Mouse (Mus musculus) CH12.LX (cell line): Measurements from ENCODE around the gene Zfp827. TPM values are rescaled to one million over a fixed set of nuclear protein-coding genes. Genes with fewer than 3 reads are reported as not detected.

Experiments
- DNase-seq: peaks from one replicate; pipeline ENCODE4 v3.0.0-alpha.2; 2013; ENCODE audit errors: extremely low read depth
- H3K27ac ChIP-seq: 2 replicates; pipeline ENCODE4 v1.5.1; 2012; ENCODE audit warnings: low read depth, mild to moderate bottlenecking, control low read depth, moderate library complexity; ENCODE audit not compliant: insufficient read depth
- H3K27me3 ChIP-seq: replicated peaks from 2 replicates; pipeline ENCODE3; 2012; ENCODE audit warnings: inconsistent platforms
- H3K36me3 ChIP-seq, 2 experiments: replicated peaks in 1 of 2; 2 replicates each; pipeline versions ENCODE3 to v1.6.1; 2012; ENCODE audit warnings: inconsistent platforms in 1 of 2, low read length in 1 of 2, mild to moderate bottlenecking in 1 of 2, mixed read lengths in 1 of 2, moderate library complexity in 1 of 2; ENCODE audit not compliant: control insufficient read depth in 1 of 2, insufficient read depth in 1 of 2
- H3K4me1 ChIP-seq, 2 experiments: 2 replicates each; pipeline ENCODE4 v1.6.1; 2012; ENCODE audit warnings: inconsistent platforms in 1 of 2, moderate library complexity in 1 of 2; ENCODE audit not compliant: insufficient read depth in 2 of 2, control insufficient read depth in 1 of 2
- H3K4me2 ChIP-seq: 2 replicates; pipeline ENCODE4 v1.6.1; 2012; ENCODE audit warnings: low read depth, mild to moderate bottlenecking, control low read depth; ENCODE audit not compliant: poor library complexity, insufficient read depth, severe bottlenecking
- H3K4me3 ChIP-seq, 3 experiments: fragments of 150-350 bp in 1 of 3; sonication (generic) in 1 of 3; replicated peaks in 1 of 3; 2 replicates each; pipeline versions ENCODE3 to v1.5.1; 2011 to 2012; ENCODE audit warnings: low read depth in 2 of 3, low read length in 2 of 3, mild to moderate bottlenecking in 2 of 3, moderate library complexity in 2 of 3, control low read depth in 1 of 3, improper control_type of control experiment in 1 of 3, inconsistent platforms in 1 of 3, mixed read lengths in 1 of 3; ENCODE audit not compliant: poor library complexity in 1 of 3
- H3K79me2 ChIP-seq: replicated peaks from 2 replicates; pipeline ENCODE4 v1.6.1; 2012; ENCODE audit warnings: mild to moderate bottlenecking, moderate library complexity; ENCODE audit not compliant: control insufficient read depth, poor library complexity, insufficient read depth, severe bottlenecking; ENCODE audit errors: extremely low read depth
- H3K9ac ChIP-seq: 2 replicates; pipeline ENCODE4 v1.6.1; 2012; ENCODE audit warnings: low read depth, mild to moderate bottlenecking, control low read depth, moderate library complexity; ENCODE audit not compliant: insufficient read depth
- H3K9me3 ChIP-seq: replicated peaks from 2 replicates; pipeline ENCODE3; 2012; ENCODE audit warnings: low read length, inconsistent platforms, mixed read lengths
- CHD1 ChIP-seq: IDR thresholded peaks from 2 replicates; pipeline ENCODE4 v1.6.1; 2012; ENCODE audit warnings: low read depth, low read length, improper control_type of control experiment, inconsistent platforms
- CHD2 ChIP-seq: IDR thresholded peaks from 2 replicates; pipeline ENCODE4 v1.6.1; 2011; ENCODE audit warnings: low read length, improper control_type of control experiment
- CTCF ChIP-seq, 2 experiments: IDR thresholded peaks in 1 of 2; conservative IDR thresholded peaks in 1 of 2; 2 replicates each; pipeline ENCODE4 v1.5.1; 2011 to 2012; ENCODE audit warnings: low read depth in 2 of 2, low read length in 2 of 2, improper control_type of control experiment in 1 of 2, inconsistent platforms in 1 of 2, mild to moderate bottlenecking in 1 of 2, moderate library complexity in 1 of 2
- ELF1 ChIP-seq: IDR thresholded peaks from 2 replicates; pipeline ENCODE4 v1.6.1; 2014; ENCODE audit warnings: low read depth, mild to moderate bottlenecking, inconsistent platforms, low read length, improper control_type of control experiment
- ETS1 ChIP-seq: conservative IDR thresholded peaks from 2 replicates; pipeline ENCODE4 v1.6.1; 2012; ENCODE audit warnings: low read depth, mild to moderate bottlenecking, inconsistent platforms, low read length, improper control_type of control experiment, moderate library complexity
- JUN ChIP-seq: IDR thresholded peaks from 2 replicates; pipeline ENCODE4 v1.6.1; 2011; ENCODE audit warnings: low read depth, mild to moderate bottlenecking, low read length, improper control_type of control experiment, moderate library complexity; ENCODE audit not compliant: insufficient read depth
- KAT2A ChIP-seq: IDR thresholded peaks from 2 replicates; pipeline ENCODE4 v1.6.1; 2012; ENCODE audit warnings: low read length, improper control_type of control experiment, inconsistent platforms; ENCODE audit not compliant: insufficient replicate concordance
- MAFK ChIP-seq: IDR thresholded peaks from 2 replicates; pipeline ENCODE4 v1.6.1; 2011; ENCODE audit warnings: low read length, improper control_type of control experiment; ENCODE audit not compliant: insufficient replicate concordance
- MAX ChIP-seq: IDR thresholded peaks from 2 replicates; pipeline ENCODE4 v1.6.1; 2011; ENCODE audit warnings: low read length, improper control_type of control experiment
- MAZ ChIP-seq: IDR thresholded peaks from 2 replicates; pipeline ENCODE4 v1.6.1; 2012; ENCODE audit warnings: low read depth, mild to moderate bottlenecking, inconsistent platforms, low read length, improper control_type of control experiment, moderate library complexity
- MXI1 ChIP-seq: IDR thresholded peaks from 2 replicates; pipeline ENCODE4 v1.6.1; 2011; ENCODE audit warnings: mild to moderate bottlenecking, low read depth, low read length, improper control_type of control experiment
- NELFE ChIP-seq: IDR thresholded peaks from 2 replicates; pipeline ENCODE4 v1.6.1; 2011; ENCODE audit warnings: low read depth, low read length, improper control_type of control experiment
- NRF1 ChIP-seq: IDR thresholded peaks from 2 replicates; pipeline ENCODE4 v1.6.1; 2014; ENCODE audit warnings: low read depth, mild to moderate bottlenecking, inconsistent platforms, low read length, improper control_type of control experiment, moderate library complexity
- POLR2A ChIP-seq: IDR thresholded peaks from 2 replicates; pipeline ENCODE4 v1.6.1; 2011; ENCODE audit warnings: low read depth, mild to moderate bottlenecking, improper control_type of control experiment, low read length
- POLR2AphosphoS2 ChIP-seq: IDR thresholded peaks from 2 replicates; pipeline ENCODE4 v1.6.1; 2011; ENCODE audit warnings: low read depth, low read length, improper control_type of control experiment
- RCOR1 ChIP-seq: conservative IDR thresholded peaks from 2 replicates; pipeline ENCODE4 v1.6.1; 2012; ENCODE audit warnings: low read depth, mild to moderate bottlenecking, inconsistent platforms, low read length, improper control_type of control experiment
- SIN3A ChIP-seq: IDR thresholded peaks from 2 replicates; pipeline ENCODE4 v1.6.1; 2012; ENCODE audit warnings: low read length, improper control_type of control experiment, inconsistent platforms
- SMC3 ChIP-seq: IDR thresholded peaks from 2 replicates; pipeline ENCODE4 v1.6.1; 2011; ENCODE audit warnings: low read depth, low read length, improper control_type of control experiment
- TBP ChIP-seq: conservative IDR thresholded peaks from 2 replicates; pipeline ENCODE4 v1.6.1; 2011; ENCODE audit warnings: low read depth, low read length, improper control_type of control experiment
- UBTF ChIP-seq: IDR thresholded peaks from 2 replicates; pipeline ENCODE4 v1.6.1; 2012; ENCODE audit warnings: low read depth, mild to moderate bottlenecking, inconsistent platforms, low read length, improper control_type of control experiment, moderate library complexity
- USF1 ChIP-seq: IDR thresholded peaks from 2 replicates; pipeline ENCODE4 v1.6.1; 2014; ENCODE audit warnings: low read depth, mild to moderate bottlenecking, inconsistent platforms, low read length, improper control_type of control experiment
- USF2 ChIP-seq: conservative IDR thresholded peaks from 2 replicates; pipeline ENCODE4 v1.6.1; 2011; ENCODE audit warnings: low read depth, low read length, improper control_type of control experiment
- ZC3H11A ChIP-seq: IDR thresholded peaks from 2 replicates; pipeline ENCODE4 v1.6.1; 2012; ENCODE audit warnings: low read depth, mild to moderate bottlenecking, inconsistent platforms, low read length, improper control_type of control experiment
- ZKSCAN1 ChIP-seq: IDR thresholded peaks from 2 replicates; pipeline ENCODE4 v1.6.1; 2012; ENCODE audit warnings: low read depth, inconsistent platforms, low read length, improper control_type of control experiment, borderline replicate concordance
- ZNF384 ChIP-seq: IDR thresholded peaks from 2 replicates; pipeline ENCODE4 v1.6.1; 2012; ENCODE audit warnings: low read depth, low read length, improper control_type of control experiment, inconsistent platforms
- dilution Hi-C: fragments of 300-500 bp; cut with MboI; formaldehyde crosslinking; loops from 2 replicates; pipeline ENCODE4 v1.14.3; 2020; ENCODE audit warnings: low sequenced_read_pairs; ENCODE audit not compliant: extremely low pct_unique_long_range_greater_than_20kb, extremely low pct_ligation_motif_present
- in situ Hi-C: fragments of 300-500 bp; cut with MboI; formaldehyde crosslinking; loops from 3 replicates; pipeline ENCODE4 v1.14.3; 2019; ENCODE audit warnings: low sequenced_read_pairs, low pct_ligation_motif_present, low pct_unique_long_range_greater_than_20kb, mixed read lengths
- polyA plus RNA-seq: library from polyadenylated mRNA; unstranded; fragments of >175 nt; gene quantifications from 2 replicates; pipeline ENCODE4 v1.2.1, GENCODE M21; 2012; ENCODE audit warnings: low read depth; ENCODE audit not compliant: insufficient read length
- total RNA-seq, 2 experiments: library from RNA; depleted of rRNA; stranded (reverse); fragments of 300-350 nt in 1 of 2; fragments of >200 nt in 1 of 2; gene quantifications; 2 replicates each; pipeline ENCODE4 v1.2.3; 2012 to 2014

The Zfp827 gene
- total and polyA plus RNA-seq, 3 experiments, result 4.3 to 11.1 (median 7.8) TPM

DNA sequence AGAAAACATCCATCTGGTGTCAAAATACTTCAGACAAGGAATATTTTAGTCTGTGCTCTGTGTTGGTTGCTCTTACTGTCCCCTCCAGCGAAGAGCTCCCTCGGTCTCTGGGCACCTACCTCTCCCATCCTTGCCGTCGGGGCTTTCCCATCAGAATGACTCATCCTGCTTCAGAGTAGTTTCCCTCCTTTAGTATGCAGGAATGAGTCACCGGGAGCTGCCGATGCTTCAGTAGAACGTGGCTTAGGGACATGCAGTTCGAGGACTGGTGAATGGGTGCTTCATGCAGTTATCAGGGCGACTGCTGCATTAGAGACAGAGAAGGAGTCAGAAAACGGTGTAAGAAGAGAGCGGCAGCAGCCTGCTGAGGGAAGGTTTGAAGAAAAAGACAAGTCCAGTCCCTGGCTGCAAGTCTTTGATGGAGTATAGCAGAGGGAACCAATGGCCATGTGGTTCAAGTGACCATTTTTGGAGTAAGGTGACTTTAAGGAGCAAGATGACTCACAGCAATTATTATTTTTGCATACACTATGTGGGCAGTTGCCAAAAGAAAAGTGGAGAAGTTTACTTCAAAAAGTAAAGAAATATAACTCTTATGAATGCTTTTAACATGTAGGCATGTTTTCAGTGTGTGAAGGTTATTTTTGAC lies 122.4 kb downstream of the Zfp827 start (continued):
- 0 out of 2 replicates have a peak, but pooled peaks have one; percentile 2 for TF ChIP-seq CHD1
- TF ChIP-seq ETS1, result peak; percentile 97
- TF ChIP-seq MXI1, result peak; percentile 79; the same call in 1 of the 2 replicates
- 0 out of 2 replicates have a peak, but pooled peaks have one; percentile 20 for TF ChIP-seq MAFK
- no peak for TF ChIP-seq CTCF (conservative IDR thresholded peaks at IDR 0.05 in 1 of 2, IDR thresholded peaks at IDR 0.05 in 1 of 2; ENCODE audit: low read depth in 2 of 2, low read length in 2 of 2)
- peak; percentile 69 for TF ChIP-seq RCOR1
- peak; percentile 48; the same call in 1 of the 2 replicates for TF ChIP-seq TBP
- peak; percentile 84 for TF ChIP-seq CHD2
- TF ChIP-seq MAZ, result peak; percentile 66; the same call in 1 of the 2 replicates
- TF ChIP-seq USF1, result no peak
- TF ChIP-seq SIN3A, result peak; percentile 48; the same call in 1 of the 2 replicates
- TF ChIP-seq POLR2AphosphoS2, result peak; percentile 48; the same call in 1 of the 2 replicates
- TF ChIP-seq USF2, result no peak
- peak; percentile 32 for TF ChIP-seq SMC3
- TF ChIP-seq, all 38 proteins: peak for 25

DNA sequence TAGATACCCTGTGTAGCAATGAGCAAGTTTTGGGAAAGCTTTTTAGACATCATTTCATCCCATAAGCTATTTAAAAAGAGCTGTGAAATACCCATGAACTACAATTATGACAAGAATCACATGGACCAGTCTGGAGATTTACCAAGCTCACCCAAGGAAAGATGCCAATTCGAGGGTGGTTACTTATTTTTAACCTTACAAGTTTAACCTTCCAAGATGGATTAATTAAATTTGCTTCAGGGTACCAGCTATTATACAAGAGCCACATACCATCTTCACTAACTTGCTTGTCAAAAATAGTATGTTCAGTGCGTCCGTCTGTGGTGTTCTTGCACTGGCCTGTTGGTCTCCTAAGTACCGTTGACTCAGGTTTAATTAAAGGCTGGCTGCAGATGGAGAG lies 123.4 kb downstream of the Zfp827 start:
- dilution Hi-C loops, result no loop called here
- H3K4me2 ChIP-seq, result peak overlapping the region; percentile 63
- H3K9me3 ChIP-seq, result no peaks in the 10 kb centered on the region
- TF ChIP-seq UBTF (no peak), CHD1 (peak; percentile 79; the same call in 1 of the 2 replicates)
- no peaks in the 10 kb centered on the region for H3K27me3 ChIP-seq
- H3K36me3 ChIP-seq, result peaks cover 6 to 51% of the 10 kb centered on the region in 2 experiments
- H3K9ac ChIP-seq, result peak overlapping the region; percentile 47
- no peaks in the 10 kb centered on the region for H3K79me2 ChIP-seq
- in situ Hi-C loops, result no loop called here
- peak overlapping the region; percentile 92 for H3K27ac ChIP-seq
- peaks cover 52 to 95% of the 10 kb centered on the region in 2 experiments for H3K4me1 ChIP-seq
- no peak overlapping the region for H3K4me3 ChIP-seq
- DNase-seq, result no peak

DNA sequence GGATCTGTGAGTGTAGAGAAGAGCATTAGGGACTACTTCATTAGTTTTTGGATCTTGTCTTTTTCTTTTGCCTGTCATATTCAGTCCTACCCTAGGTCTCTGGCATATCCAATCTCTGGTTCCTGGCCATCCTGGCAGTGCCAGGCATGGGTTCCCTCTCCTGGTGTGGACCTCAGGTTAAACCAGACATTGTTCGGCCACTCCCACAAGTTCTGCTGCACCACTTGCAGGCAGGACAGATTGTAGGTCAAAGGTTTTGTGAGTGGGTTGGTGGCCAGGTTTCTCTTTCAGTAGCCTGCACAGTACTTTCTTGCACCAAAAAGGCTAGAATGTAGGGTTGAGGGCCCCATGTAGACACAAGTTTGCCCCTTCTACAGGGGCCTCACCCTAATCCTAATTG lies 125.0 kb downstream of the Zfp827 start:
- Histone ChIP-seq H3K79me2 (no peaks in the 10 kb centered on the region), H3K4me1 (peaks cover 57 to 95% of the 10 kb centered on the region in 2 experiments), H3K4me3 (no peak overlapping the region), H3K27ac (peak overlapping the region; percentile 58), H3K9me3 (no peaks in the 10 kb centered on the region), H3K36me3 (peaks cover 10 to 51% of the 10 kb centered on the region in 2 experiments), H3K9ac (0 out of 2 replicates have a peak overlapping the region, but pooled peaks have one; percentile 0), H3K27me3 (no peaks in the 10 kb centered on the region), H3K4me2 (no peak overlapping the region)
- no peak for DNase-seq
- TF ChIP-seq ZNF384 (no peak), ELF1 (no peak), UBTF (no peak), USF2 (no peak), JUN (no peak), POLR2A (no peak), RCOR1 (no peak), NRF1 (no peak), ZKSCAN1 (no peak), MAX (no peak), NELFE (no peak), KAT2A (no peak), ZC3H11A (no peak), SIN3A (no peak)
- dilution Hi-C loops (no loop called here), in situ Hi-C loops (no loop called here)
